Mouse (Mus musculus): Measurements from ENCODE around the gene Sccpdh. TPM values are rescaled to one million over a fixed set of nuclear protein-coding genes. Genes with fewer than 3 reads are reported as not detected.
"Not testable (repeated sequence)": the region's sequence is repeated elsewhere in the genome, so short reads cannot be mapped to it uniquely, and the experiment has no call there.

Sccpdh gene
- 15.0 and 15.5 TPM in 2 replicates for polyA plus RNA-seq (2012; rRNA removed)

DNA sequence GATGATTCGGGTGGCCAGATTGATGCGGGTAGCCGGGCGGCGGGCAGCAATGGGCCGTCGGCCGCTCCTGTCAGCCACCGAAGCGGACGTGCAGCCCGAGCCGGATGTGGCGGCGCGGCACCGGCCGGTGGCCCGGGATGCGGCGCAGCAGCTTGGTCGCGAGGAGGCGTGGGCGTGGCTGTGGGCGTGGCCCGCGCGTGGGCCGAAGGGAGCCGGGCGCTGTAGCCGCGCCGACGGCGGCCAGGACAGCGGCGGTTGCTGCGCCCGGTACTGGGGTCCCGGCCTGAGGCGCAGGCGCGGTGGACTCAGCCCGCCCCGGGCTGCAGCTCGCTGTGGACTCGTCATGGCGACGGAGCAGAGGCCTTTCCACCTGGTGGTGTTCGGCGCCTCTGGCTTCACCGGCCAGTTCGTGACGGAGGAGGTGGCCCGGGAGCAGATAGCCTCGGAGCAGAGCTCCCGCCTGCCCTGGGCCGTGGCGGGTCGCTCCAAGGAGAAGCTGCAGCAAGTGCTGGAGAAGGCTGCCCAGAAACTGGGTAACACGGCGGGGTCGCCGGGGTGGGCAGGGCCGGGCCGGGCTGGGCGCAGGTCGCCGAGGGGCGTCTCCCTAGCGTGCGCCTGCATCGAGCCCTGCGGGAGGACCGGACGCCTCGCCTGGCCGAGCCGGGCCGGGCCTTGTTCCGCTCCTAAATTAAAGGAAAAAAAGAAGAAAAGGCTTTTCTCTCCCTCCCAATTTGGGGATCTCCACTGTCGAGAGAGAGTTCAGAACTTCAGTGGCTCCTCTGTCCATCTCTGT, at the start of gene Sccpdh:
Sccpdh (plus strand) TSS at position 198 of the 793 bp plus-strand sequence.
- no peak for DNase-seq (ENCODE audit: low read depth)

DNA sequence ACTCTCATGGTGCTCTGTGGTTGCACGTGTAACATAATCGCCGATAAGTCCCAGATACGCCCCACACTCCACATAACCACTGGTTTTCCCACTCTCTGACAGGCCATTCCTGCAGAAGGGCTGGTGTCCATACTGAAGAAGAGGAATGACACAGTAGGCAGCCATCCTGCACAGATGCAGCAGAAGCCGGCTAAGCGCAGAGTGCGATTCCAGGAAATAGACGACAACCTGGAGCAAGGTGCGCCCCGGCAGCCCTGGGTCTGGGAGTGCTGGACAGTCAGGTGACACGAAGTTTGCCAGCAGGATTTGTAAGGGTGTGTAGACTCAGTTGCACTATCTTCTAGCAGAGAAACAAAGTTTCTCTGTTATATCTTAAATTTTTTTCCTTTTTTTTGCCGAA, 45.3 kb upstream of the Sccpdh start:
- DNase-seq (ENCODE audit: low read depth): no peak

DNA sequence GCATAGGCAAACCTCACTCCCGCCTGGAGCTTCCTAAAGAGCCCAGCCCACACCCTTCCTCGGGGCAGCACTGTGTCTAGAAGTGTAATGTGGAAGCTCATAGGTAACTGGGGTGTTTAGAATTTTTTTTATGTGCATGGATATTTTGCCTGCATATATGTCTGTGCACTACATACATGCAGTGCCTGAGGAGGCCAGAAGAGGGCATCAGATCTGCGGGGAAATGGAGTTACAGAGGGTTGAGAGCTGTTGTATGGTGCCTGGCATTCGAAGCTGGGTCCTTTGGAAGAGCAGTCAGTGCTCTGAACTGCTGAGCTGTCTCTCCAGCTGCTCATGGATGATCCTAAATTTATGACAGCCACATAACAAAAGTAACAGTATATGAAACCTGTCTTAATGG, 44.4 kb upstream of the Sccpdh start:
- no peak for DNase-seq (ENCODE audit: low read depth)

DNA sequence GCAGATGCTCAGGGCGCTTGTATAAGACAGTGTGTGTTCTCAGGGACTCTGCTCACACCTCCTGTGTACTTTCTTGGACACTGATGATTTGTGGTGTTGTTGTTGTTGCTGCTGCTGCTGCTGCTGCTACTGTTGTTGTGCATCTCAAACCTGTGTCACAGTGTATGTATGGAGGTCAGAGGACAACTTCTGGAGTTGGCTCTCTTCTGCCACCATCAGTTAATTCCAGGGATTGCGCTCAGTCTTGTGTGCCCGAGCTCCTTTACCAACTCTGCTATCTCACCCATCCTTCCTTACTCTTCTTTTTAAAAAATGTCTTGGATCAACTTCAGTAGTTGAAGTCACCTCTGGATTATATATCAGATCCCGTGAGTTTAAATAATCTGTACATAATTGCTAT, 43.7 kb upstream of the Sccpdh start:
- no peak for DNase-seq (ENCODE audit: low read depth)

DNA sequence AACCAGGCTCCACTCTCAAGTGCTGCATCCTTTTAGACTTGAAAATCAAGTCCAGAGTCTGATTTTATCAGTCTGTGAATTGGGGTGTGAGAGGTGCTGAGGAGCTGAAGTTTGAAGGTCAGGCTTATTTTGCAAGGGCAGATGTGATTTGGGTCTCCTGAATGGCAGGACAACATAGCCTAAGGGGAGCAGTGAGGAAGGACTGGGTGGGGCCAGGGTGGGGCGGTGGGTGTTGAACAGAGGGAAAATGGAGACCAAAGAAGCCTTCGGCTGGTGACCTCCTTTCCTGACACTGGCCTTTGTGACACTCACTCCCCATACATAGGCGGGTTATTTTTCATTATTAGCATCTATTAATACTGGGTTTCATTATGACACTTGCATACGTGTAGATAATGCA, 40.2 kb upstream of the Sccpdh start:
- no peak for DNase-seq (ENCODE audit: low read depth)

DNA sequence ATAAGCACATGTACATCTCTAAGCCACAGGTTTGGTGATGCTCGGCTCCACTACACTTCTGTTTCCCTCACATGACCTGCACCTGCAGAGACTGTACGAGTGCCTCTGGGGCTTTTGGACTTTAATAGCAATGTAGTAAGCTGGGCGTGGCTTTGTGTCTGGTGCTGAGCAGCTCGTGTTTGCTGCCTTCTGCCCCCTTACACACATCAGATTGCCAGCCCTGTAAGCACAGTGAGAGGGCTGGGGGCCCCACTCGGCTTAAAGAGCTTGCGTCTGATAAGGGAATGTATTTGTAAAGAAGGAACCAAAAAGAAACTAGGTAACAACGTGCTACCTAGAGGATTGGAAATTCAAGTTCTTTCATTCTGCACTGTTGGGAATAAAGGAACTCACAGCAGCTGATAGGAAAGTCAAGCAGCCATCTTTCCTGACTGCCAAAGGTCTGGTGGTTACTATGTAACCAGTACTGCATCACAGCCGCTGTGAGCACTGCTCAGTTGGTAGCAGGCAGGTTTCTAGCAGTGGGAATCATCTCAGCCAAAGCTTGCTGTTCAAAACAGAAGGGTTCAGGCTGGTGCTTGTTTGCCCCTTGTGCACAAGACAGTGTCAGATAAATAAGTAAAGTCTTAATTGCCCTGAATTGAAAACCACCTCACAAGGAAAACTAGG, 39.4 kb upstream of the Sccpdh start:
- DNase-seq (ENCODE audit: low read depth): no peak

DNA sequence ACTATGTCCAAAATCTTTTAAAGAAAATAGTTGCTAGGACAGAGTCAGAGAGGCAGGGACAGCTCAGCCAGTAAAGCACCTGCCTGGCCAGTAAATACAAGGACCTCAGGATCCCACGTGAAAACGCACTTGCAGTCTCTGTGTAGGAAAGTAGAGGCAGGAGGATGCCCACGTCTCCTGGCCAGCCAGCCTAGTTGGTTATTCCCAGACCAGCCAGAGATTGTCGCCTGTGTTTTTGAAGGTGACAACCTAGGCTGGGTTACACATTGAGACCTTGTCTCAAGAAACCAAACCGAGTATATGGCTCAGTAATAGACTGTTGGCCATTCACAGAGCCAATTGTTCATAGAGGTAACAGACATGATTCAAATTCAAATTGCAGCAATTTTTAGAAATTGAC, 38.7 kb upstream of the Sccpdh start:
- DNase-seq (ENCODE audit: low read depth): no peak

DNA sequence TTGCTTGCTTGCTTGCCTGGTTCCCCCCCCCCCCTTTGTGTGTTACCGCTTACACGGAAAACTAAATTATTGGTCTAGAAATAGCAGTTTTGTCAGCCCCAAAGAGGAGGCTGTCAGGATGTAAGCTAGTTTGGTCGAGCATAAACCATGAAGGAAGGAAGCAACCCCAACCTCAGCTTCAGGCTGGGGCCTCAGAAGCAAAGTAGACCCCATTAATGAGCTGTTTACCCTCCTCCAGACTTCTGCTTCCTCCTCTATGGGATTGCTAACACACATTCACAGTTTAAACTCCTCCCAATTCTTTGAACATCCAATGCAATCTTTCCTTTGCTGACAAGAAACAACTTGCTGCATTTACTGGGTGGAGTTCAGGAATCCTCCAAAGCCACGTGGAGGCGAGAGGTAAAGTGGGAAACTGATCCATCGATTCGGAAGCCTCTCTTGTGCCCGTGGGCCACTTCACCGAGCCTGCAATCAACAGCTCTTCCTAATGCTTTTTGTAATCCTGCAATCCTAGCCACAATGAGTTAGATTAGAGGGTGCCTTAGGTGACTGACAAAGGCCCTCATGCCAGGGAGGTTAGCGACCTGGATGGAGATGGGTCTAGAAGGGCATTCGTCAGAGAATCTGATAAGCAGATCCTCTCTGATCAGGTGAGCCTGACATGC, 35.1 kb upstream of the Sccpdh start:
- no peak for DNase-seq (ENCODE audit: low read depth)

DNA sequence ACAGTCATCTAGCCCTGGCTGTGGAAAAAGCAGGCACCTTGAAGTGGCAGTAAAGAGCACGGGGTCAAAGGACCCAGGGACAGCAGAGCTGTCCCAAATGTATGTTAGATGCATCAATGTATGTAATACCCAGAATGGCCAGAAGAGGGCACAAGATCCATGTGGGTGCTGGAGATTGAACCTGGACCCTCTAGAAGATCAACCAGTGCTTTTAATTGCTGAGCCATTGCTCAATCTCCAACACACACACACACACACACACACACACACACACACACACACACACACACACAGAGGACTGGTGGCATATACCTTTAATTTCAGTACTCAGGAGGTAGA, 34.6 kb upstream of the Sccpdh start:
- no peak for DNase-seq (ENCODE audit: low read depth)

DNA sequence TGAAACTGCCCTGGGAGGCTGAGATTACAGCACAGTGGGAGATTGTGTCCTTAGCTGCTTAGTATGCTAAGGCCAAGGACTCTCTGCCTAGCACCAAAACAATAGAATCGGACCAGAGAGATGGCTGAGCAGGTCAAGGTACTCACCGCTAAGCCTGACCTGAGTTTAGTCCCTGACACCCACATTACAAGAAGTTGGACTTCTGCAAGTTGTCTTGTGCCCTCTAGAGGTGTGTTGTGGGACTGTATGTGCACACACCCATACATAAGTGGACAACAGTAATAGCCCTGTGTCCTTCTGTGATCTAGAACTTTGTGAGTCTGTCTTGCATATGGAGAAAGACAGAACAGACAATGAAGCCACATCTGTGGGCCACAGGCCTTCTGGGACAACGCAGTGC, 33.9 kb upstream of the Sccpdh start:
- DNase-seq (ENCODE audit: low read depth): no peak

DNA sequence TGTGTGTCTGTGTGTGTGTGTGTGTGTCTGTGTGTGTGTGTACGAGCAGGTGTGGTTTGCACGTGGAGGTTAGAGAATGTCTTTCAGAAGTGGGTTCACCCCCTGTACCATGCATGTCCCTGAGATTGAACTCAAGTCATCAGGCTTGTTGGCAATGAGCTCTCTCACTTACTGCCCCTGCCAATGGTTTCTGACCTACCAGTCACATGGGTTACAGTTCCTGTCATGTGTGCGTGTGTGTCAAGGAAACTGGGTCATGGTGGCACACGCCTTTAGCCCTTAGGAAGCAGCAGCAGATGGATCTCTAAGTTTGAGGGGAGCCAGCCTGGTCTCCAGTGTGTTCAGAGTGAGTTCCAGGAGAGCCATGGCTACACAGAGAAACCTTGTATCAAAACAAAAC, 25.3 kb upstream of the Sccpdh start:
- no peak for DNase-seq (ENCODE audit: low read depth)

DNA sequence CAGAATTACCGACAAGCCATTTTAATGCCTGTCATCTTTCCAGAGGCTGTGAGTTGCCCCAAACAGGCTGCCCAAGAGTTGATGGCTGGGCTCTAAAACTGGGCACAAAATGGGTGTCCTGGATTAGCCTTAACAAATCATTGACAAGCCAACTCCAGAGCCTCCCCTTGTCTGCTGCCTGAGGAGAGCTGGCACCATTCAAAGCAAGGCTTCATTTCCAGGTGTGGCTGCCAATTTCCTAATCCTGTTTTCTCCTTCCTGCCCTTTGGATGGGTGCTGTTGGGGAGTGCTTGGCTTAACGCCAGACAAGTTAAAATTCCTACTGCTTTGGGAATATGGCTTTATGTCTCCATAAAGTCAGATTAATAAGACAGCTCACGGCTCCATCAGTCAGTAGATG, 23.9 kb upstream of the Sccpdh start:
- no peak for DNase-seq (ENCODE audit: low read depth)

DNA sequence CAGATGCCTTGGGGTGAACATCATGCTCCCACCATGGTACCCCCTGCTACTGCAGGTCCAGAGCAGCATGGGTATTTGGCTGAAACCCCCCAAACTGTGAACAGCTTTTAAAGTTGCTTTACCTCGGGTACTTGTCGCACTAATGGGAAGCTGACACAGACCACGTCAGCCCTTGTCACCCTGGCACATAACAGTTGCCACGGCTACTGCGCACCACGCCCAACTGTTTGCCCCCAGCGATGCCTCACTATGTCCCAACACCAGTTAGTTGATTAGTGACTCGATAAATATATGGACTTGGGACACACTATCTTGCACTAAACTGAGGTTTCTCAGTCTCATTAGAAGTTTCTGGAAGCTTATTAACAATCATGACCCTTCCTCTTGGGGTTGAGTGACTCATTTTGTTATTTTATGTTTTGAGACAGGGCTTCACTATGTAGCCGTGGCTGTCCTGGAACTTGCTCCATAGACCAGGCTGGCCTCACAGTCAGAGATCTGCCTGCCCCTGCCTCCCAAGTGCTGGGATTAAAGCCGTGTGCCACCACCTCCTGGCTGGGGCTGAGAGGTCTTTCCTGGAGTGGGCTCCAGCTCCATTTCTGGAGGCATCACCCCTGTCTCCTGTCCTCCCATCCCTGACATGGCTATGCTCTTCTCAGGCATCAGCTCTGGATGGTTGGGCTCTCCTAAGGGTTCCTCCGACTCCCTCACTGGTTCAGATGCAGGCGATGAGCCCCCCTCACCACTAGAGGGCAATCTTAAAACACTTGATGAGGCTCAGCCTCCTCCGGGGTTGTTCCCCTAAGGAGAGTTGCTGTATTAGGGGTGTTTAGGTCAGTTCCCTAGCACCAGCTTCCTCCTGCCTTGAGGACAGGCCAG, 22.7 kb upstream of the Sccpdh start:
- DNase-seq (ENCODE audit: low read depth): no peak

DNA sequence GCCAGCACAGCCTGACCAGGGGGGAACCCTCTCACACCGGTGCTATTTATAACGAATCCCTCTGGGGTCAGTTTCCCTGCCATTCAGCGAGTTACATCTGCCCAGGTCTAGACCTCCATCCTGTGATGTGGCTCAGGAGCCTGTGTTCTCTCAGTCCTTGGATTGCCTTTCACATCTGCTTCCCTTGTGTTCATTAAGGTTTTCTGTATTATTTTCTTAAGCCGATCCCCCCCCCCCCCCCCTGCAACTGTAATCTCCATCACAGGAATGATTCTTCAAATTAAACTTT, 22.1 kb upstream of the Sccpdh start:
- no peak for DNase-seq (ENCODE audit: low read depth)

DNA sequence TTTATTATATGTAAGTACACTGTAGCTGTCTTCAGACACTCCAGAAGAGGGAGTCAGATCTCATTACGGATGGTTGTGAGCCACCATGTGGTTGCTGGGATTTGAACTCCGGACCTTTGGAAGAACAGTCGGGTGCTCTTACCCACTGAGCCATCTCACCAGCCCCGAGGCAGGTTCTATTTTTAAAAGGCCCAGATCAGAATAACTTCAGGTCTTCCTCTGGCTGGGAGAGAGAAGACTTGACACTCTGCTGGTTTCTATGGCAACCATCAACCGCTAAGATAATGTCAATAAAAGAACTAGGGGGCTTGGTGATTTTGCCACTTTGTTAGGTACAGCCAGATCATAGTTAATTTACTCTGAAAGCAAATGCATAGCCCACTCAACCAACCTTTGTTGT, 19.3 kb upstream of the Sccpdh start:
- DNase-seq (ENCODE audit: low read depth): not testable (repeated sequence)

DNA sequence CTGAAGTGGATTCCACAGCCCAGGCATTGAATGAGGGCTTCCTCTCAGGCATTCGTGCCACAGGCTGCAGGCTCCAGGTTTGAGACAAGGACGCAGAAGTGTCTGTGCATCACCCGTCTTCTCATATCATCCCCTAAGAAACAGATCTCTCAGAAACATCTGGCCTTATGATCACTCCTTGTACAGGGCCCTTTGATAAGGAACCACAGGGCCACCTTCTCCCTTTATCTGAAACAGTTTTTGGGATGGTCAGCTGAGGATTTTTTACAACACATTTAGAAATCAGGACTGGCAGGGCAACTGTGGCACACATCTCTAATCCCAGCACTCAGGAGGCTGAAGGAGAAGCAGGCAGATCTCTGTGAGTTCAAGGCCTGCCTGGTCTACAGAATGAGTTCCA, 18.7 kb upstream of the Sccpdh start:
- DNase-seq (ENCODE audit: low read depth): no peak

DNA sequence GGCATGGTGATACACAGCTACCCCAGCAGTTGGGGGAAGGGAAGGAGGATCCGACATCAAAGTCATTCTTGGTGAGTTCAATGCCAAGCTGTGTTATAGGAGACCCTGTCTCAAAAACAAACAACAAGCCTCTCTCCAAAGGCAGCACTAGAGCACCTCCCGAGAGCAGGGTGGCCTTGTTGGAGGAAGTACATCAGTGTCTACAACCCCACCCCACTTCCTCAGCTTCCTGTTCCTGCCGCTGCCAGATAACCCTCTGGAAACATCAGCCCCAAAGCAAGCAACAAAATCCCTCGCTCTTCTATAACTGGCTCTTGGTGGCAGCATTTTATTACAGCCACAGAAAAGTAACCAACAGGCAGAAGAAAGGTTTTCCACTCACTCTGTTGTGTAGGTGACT, 17.7 kb upstream of the Sccpdh start:
- no peak for DNase-seq (ENCODE audit: low read depth)

DNA sequence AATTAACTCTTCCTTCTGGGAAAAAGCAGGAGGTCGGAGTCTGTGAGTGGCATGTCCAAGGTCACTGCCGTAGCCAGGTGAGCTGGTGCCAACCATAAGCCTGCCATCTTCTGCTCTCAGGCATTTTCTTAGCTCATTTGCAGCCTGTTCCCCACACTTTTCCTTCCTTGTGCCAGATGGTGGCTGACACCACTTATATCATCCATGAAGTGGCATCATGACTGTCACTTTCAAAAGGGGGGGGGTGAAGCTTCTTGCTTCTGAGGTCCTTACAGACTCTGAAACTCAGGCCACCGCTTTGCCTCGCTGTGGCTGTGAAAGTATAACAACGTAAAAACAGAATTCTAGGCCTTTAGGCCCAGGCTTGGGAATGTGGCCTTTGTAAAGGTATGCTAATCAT, 16.8 kb upstream of the Sccpdh start:
- DNase-seq (ENCODE audit: low read depth): no peak

DNA sequence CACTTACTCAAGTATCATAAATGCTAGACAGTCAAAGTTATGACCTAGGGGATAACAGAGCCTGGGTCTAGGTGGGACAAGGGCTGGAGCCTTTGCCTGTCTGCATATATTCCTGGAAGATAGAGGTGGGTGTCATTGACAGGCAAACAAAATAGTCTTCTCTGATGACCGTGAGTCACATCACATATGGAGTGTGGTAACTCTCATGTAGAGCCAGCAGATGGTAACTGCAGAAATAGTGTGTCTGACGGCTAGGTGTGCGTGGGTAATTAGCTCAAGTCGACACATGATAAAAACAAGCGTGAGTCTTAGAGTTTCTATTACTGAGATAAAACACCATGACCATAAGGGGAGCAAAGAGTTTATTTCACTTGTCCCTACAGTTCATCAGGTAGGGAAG, 4.9 kb upstream of the Sccpdh start:
- DNase-seq (ENCODE audit: low read depth): no peak

DNA sequence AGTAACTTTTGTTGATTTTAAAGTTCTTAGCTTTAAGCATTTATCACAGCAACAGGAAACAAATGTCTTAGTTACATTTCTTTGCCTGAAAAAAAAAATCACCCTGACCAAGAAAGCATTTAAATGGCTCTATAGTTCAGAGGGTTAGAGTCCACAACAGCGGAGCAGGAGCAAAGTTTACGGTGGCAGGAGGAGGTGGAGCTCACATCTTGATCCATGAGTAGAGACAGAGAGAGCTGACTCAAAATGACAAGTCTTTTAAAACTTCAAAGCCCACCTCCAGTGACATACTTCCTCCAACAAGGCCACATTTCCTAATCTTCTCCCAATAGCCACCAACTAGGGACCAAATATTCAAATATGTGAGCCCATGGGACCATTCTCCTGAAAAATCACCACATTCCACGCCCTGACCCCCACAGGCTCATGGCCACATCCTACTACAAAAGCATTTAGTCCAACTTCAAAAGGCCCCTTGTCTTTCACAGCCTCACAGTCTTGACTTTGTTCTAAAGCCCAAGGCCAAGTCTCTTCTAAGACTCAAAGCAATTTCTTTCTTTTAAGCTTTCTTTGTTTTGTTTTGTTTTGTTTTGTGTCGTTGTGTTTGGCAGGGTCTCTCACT, 3.6 kb upstream of the Sccpdh start:
- DNase-seq (ENCODE audit: low read depth): no peak

DNA sequence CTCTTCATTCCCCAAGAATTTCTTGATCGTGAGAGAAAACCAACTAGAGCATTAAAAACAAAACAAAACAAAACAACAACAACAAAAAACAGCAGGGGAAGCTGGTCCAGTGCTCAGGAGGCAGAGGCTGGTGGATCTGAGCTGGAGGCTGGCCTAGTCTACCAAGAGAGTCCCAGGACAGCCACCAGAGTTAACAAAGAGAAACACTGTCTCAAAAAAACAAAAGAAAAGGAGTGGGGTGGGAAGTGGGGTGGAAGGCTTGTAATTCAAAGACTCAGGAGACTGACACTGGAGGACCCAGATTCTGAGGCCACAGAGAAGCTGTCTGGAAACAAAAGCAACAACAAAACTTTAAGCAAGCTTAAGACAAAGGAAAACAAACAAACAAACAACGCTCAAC, 1.0 kb upstream of the Sccpdh start:
- no peak for DNase-seq (ENCODE audit: low read depth)

DNA sequence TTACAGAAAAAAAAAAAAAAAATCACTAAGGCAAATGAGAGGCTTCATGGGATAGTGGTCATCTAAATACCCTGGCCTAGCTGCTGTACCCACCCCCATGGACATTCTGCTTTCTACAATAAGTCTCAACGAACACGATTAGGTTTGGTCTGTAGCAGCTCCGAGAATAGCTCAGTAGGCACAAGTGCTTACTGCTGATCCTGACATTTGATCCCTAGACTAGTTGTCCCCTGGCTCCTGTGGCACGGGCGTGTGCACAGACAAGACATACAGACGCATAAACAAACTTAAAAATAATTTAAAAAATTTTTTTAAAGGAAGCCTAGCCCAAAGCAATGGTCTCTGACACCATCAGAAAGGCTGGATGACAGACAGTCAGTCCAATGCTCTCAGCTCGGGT, 560 bp upstream of the Sccpdh start:
- DNase-seq (ENCODE audit: low read depth): no peak
